Mouse (Mus musculus): ENCODE measurements at regions not wholly inside any gene's neighbourhood (a gene's known extent, or its start where the extent isn't known, plus 50 kb on each side); places are given as distances from the start of the nearest gene placed in this dataset.

GRCm38 (mm10) chr11:111568876-111569275 is 502.9 kb downstream of the Kcnj2 start:
- DNase-seq (ENCODE audit: low read depth, low spot score), result no peak

- no peak for DNase-seq (ENCODE audit: low read depth, low spot score)
These were observed 511.9 kb downstream of the Kcnj2 start for GRCm38 (mm10) chr11:111577883-111578282.

GRCm38 (mm10) chr11:111582980-111583379 is 517.0 kb downstream of the Kcnj2 start:
- DNase-seq (ENCODE audit: low read depth, low spot score), result no peak

- peak; percentile 5 for DNase-seq (ENCODE audit: low read depth, low spot score)
These were observed 517.6 kb downstream of the Kcnj2 start for GRCm38 (mm10) chr11:111583606-111584005.

- DNase-seq (ENCODE audit: low read depth, low spot score), result no peak
These were observed 533.5 kb downstream of the Kcnj2 start for GRCm38 (mm10) chr11:111599456-111599855.

GRCm38 (mm10) chr11:111605146-111605545 is 539.2 kb downstream of the Kcnj2 start:
- DNase-seq (ENCODE audit: low read depth, low spot score), result no peak

GRCm38 (mm10) chr11:111610522-111611015 is 544.6 kb downstream of the Kcnj2 start:
- no peak for DNase-seq (ENCODE audit: low read depth, low spot score)

GRCm38 (mm10) chr11:111643603-111644002 is 577.6 kb downstream of the Kcnj2 start:
- DNase-seq (ENCODE audit: low read depth, low spot score), result no peak

- peak; percentile 9 for DNase-seq (ENCODE audit: low read depth, low spot score)
These were observed 586.9 kb downstream of the Kcnj2 start for GRCm38 (mm10) chr11:111652882-111653281.

GRCm38 (mm10) chr11:111657778-111658177 is 591.8 kb downstream of the Kcnj2 start:
- DNase-seq (ENCODE audit: low read depth, low spot score), result no peak

GRCm38 (mm10) chr11:111658362-111659309 is 592.7 kb downstream of the Kcnj2 start:
- no peak for DNase-seq (ENCODE audit: low read depth, low spot score)

- DNase-seq (ENCODE audit: low read depth, low spot score), result no peak
These were observed 597.3 kb downstream of the Kcnj2 start for GRCm38 (mm10) chr11:111663269-111663668.

GRCm38 (mm10) chr11:111666336-111666735 is 600.4 kb downstream of the Kcnj2 start:
- DNase-seq (ENCODE audit: low read depth, low spot score), result no peak

GRCm38 (mm10) chr11:111671865-111672264 is 605.9 kb downstream of the Kcnj2 start:
- no peak for DNase-seq (ENCODE audit: low read depth, low spot score)

- DNase-seq (ENCODE audit: low read depth, low spot score), result no peak
These were observed 609.7 kb downstream of the Kcnj2 start for GRCm38 (mm10) chr11:111675673-111676072.

- DNase-seq (ENCODE audit: low read depth, low spot score), result no peak
These were observed 616.4 kb downstream of the Kcnj2 start for GRCm38 (mm10) chr11:111682341-111682740.

GRCm38 (mm10) chr11:111683909-111684308 is 617.9 kb downstream of the Kcnj2 start:
- no peak for DNase-seq (ENCODE audit: low read depth, low spot score)

- no peak for DNase-seq (ENCODE audit: low read depth, low spot score)
These were observed 621.8 kb downstream of the Kcnj2 start for GRCm38 (mm10) chr11:111687769-111688168.

GRCm38 (mm10) chr11:111688186-111688860 is 622.4 kb downstream of the Kcnj2 start:
- DNase-seq (ENCODE audit: low read depth, low spot score), result no peak

GRCm38 (mm10) chr11:111689899-111690298 is 623.9 kb downstream of the Kcnj2 start:
- no peak for DNase-seq (ENCODE audit: low read depth, low spot score)

- no peak for DNase-seq (ENCODE audit: low read depth, low spot score)
These were observed 625.5 kb downstream of the Kcnj2 start for GRCm38 (mm10) chr11:111691512-111691911.

GRCm38 (mm10) chr11:111696668-111697067 is 630.7 kb downstream of the Kcnj2 start:
- DNase-seq (ENCODE audit: low read depth, low spot score), result no peak
